In genomic region chr11:75460844-75461742, GRCm38 (mm10) we compare ENCODE assay signal across 8 mouse cellular contexts. TPM values are rescaled to one million over a fixed set of nuclear protein-coding genes. Genes with fewer than 3 reads are reported as not detected.
A peak's percentile ranks its signal among the peaks of the same experiment; 100 is the strongest.
DNase-seq lines count a peak whose midpoint lies in the region; ATAC-seq and TF ChIP-seq lines count a peak whose summit lies in the region.

Tlcd2 (plus strand) TSS chr11:75461715.

- peak; percentile 99 for DNase-seq in CD8-positive naive resting alpha-beta T cell, adult 2 months (ENCODE audit: low read depth in 2 of 2, low spot score in 2 of 2)
- DNase-seq in c-Kit-positive CD71-negative TER-119-negative erythroid progenitor cells, embryonic 14.5 days (ENCODE audit: low read depth), result peak; percentile 99
- peak; percentile 99 for DNase-seq in forebrain, embryonic 10.5 days (ENCODE audit: extremely low spot score, low spot score)
- peak; percentile 99 to 100 for DNase-seq in kidney, postnatal 25 days
- DNase-seq in liver, embryonic 14.5 days (ENCODE audit: low read depth in 3 of 3, low spot score in 3 of 3), result peak; percentile 100
- DNase-seq in neural tube, embryonic 11.5 days (ENCODE audit: low spot score), result peak; percentile 99
- DNase-seq in stomach, postnatal 0 days (ENCODE audit: low spot score), result peak; percentile 100

- H3K36me3 ChIP-seq in forebrain, embryonic 10.5 days (replicated peaks), result peaks cover 15% of the 10 kb centered on the region
- peaks cover 17% of the 10 kb centered on the region for H3K36me3 ChIP-seq in heart, embryonic 15.5 days
- H3K36me3 ChIP-seq in liver, embryonic 14.5 days (replicated peaks; ENCODE audit: control insufficient read depth, insufficient read depth, low read depth), result peaks cover 23% of the 10 kb centered on the region
- H3K36me3 ChIP-seq in neural tube, embryonic 11.5 days (ENCODE audit: control insufficient read depth, insufficient read depth, low read length), result no peaks in the 10 kb centered on the region
- H3K36me3 ChIP-seq in stomach, postnatal 0 days (ENCODE audit: control insufficient read depth, insufficient read depth, low read length), result no peaks in the 10 kb centered on the region

- ATAC-seq in heart, embryonic 15.5 days (replicated peaks; ENCODE audit: insufficient number of reproducible peaks, insufficient read depth, low FRiP score, low read depth), result peak; percentile 90
- peak; percentile 84 for ATAC-seq in liver, embryonic 14.5 days (ENCODE audit: insufficient read depth)
- peak; percentile 93 for ATAC-seq in neural tube, embryonic 11.5 days (ENCODE audit: insufficient read depth, low FRiP score, low TSS enrichment)
- peak; percentile 90 for ATAC-seq in stomach, postnatal 0 days (ENCODE audit: low FRiP score, low TSS enrichment)

- no peak; the same call in 1 of the 2 replicates for TF ChIP-seq CTCF in liver, embryonic 14.5 days (IDR thresholded peaks at IDR 0.05; ENCODE audit: low read depth)
- peak; percentile 43 for TF ChIP-seq CTCF in stomach, postnatal 0 days (IDR thresholded peaks at IDR 0.05; ENCODE audit: low read depth)

- H3K4me1 ChIP-seq in forebrain, embryonic 10.5 days, result peaks cover 39% of the 10 kb centered on the region
- H3K4me1 ChIP-seq in heart, embryonic 15.5 days (replicated peaks), result peaks cover 36% of the 10 kb centered on the region
- peaks cover 39 to 51% of the 10 kb centered on the region in 2 experiments for H3K4me1 ChIP-seq in liver, embryonic 14.5 days (replicated peaks; ENCODE audit: control insufficient read depth in 2 of 2, insufficient read depth in 2 of 2, low read length in 1 of 2)
- peaks cover 23% of the 10 kb centered on the region for H3K4me1 ChIP-seq in neural tube, embryonic 11.5 days (ENCODE audit: control insufficient read depth, insufficient read depth, low read length)
- peaks cover 7% of the 10 kb centered on the region; the same call in 1 of the 2 replicates for H3K4me1 ChIP-seq in stomach, postnatal 0 days (replicated peaks; ENCODE audit: control insufficient read depth, insufficient read depth)

- no peak; the same call in none of the 2 replicates for TF ChIP-seq EP300 in liver, embryonic 14.5 days (IDR thresholded peaks at IDR 0.05; ENCODE audit: low read depth)
- peak; percentile 82 for TF ChIP-seq EP300 in stomach, postnatal 0 days (optimal IDR thresholded peaks at IDR 0.05)

- under 1% methylated on average over 46 of the region's 46 CpGs for WGBS in forebrain, embryonic 10.5 days
- WGBS in heart, embryonic 15.5 days, result under 1% methylated on average over 46 of the region's 46 CpGs
- under 1% methylated on average over 46 of the region's 46 CpGs for WGBS in liver, embryonic 14.5 days (ENCODE audit: insufficient replicate concordance)
- under 1% methylated on average over 46 of the region's 46 CpGs for WGBS in neural tube, embryonic 11.5 days
- under 1% methylated on average over 46 of the region's 46 CpGs for WGBS in stomach, postnatal 0 days

- peak within 1 kb of the TSS; percentile 63 for H3K4me3 ChIP-seq in forebrain, embryonic 10.5 days
- peak within 1 kb of the TSS; percentile 80 for H3K4me3 ChIP-seq in heart, embryonic 15.5 days
- H3K4me3 ChIP-seq in liver, embryonic 14.5 days (ENCODE audit: insufficient read depth in 1 of 2, low read depth in 2 of 2, low read length in 2 of 2), result peak within 1 kb of the TSS; percentile 86 to 92
- peak within 1 kb of the TSS; percentile 73 for H3K4me3 ChIP-seq in neural tube, embryonic 11.5 days (ENCODE audit: low read depth, low read length)
- peak within 1 kb of the TSS; percentile 69 for H3K4me3 ChIP-seq in stomach, postnatal 0 days (ENCODE audit: low read depth, low read length)

- no peaks in the 10 kb centered on the region for H3K27me3 ChIP-seq in forebrain, embryonic 10.5 days (ENCODE audit: poor library complexity, severe bottlenecking)
- H3K27me3 ChIP-seq in heart, embryonic 15.5 days, result no peaks in the 10 kb centered on the region
- H3K27me3 ChIP-seq in liver, embryonic 14.5 days (ENCODE audit: control insufficient read depth, insufficient read depth, low read length), result no peaks in the 10 kb centered on the region
- H3K27me3 ChIP-seq in neural tube, embryonic 11.5 days (ENCODE audit: control insufficient read depth, insufficient read depth, low read length), result no peaks in the 10 kb centered on the region
- no peaks in the 10 kb centered on the region for H3K27me3 ChIP-seq in stomach, postnatal 0 days (ENCODE audit: control insufficient read depth, insufficient read depth, low read length)

- H3K9me3 ChIP-seq in forebrain, embryonic 10.5 days, result no peaks in the 10 kb centered on the region
- no peaks in the 10 kb centered on the region for H3K9me3 ChIP-seq in heart, embryonic 15.5 days (replicated peaks)
- H3K9me3 ChIP-seq in liver, embryonic 14.5 days (ENCODE audit: control insufficient read depth, low read length), result no peaks in the 10 kb centered on the region
- no peaks in the 10 kb centered on the region for H3K9me3 ChIP-seq in neural tube, embryonic 11.5 days (ENCODE audit: control insufficient read depth, low read length)
- no peaks in the 10 kb centered on the region for H3K9me3 ChIP-seq in stomach, postnatal 0 days (ENCODE audit: control insufficient read depth, low read length)

- H3K27ac ChIP-seq in forebrain, embryonic 10.5 days, result peak within 1 kb of the TSS; percentile 92
- peak within 1 kb of the TSS; percentile 96 for H3K27ac ChIP-seq in heart, embryonic 15.5 days
- peak within 1 kb of the TSS; percentile 99 for H3K27ac ChIP-seq in liver, embryonic 14.5 days
- H3K27ac ChIP-seq in neural tube, embryonic 11.5 days (ENCODE audit: low read depth, low read length), result peak within 1 kb of the TSS; percentile 62; the same call in 1 of the 2 replicates
- peak within 1 kb of the TSS; percentile 97 for H3K27ac ChIP-seq in stomach, postnatal 0 days (replicated peaks)

- H3K9ac ChIP-seq in heart, embryonic 15.5 days, result peak within 1 kb of the TSS; percentile 81
- H3K9ac ChIP-seq in liver, embryonic 14.5 days (replicated peaks), result peak within 1 kb of the TSS; percentile 85
- H3K9ac ChIP-seq in neural tube, embryonic 11.5 days (ENCODE audit: low read length), result peak within 1 kb of the TSS; percentile 54
- peak within 1 kb of the TSS; percentile 76 for H3K9ac ChIP-seq in stomach, postnatal 0 days (ENCODE audit: low read length)

- H3K4me2 ChIP-seq in heart, embryonic 15.5 days, result peak within 1 kb of the TSS; percentile 82
- H3K4me2 ChIP-seq in liver, embryonic 14.5 days (ENCODE audit: low read depth), result peak within 1 kb of the TSS; percentile 100
- peak within 1 kb of the TSS; percentile 92 for H3K4me2 ChIP-seq in neural tube, embryonic 11.5 days (ENCODE audit: low read depth)
- peak within 1 kb of the TSS; percentile 95 for H3K4me2 ChIP-seq in stomach, postnatal 0 days (replicated peaks; ENCODE audit: low read depth)

RNA-seq across cellular contexts. Expression of gene Tlcd2, which starts in this region (rescaled TPM):
- polyA plus RNA-seq in forebrain, embryonic 10.5 days (2016; fragmentation: Nextera tagmentation; extraction: Ambion mirVana), result 8.5 and 9.7 TPM in 2 replicates
- 7.9 and 13.4 TPM in 2 replicates for polyA plus RNA-seq in heart, embryonic 15.5 days (2015; fragmentation: Nextera tagmentation; extraction: Ambion mirVana)
- 7.3 and 8.2 TPM in 2 replicates for polyA plus RNA-seq in liver, embryonic 14.5 days (2012; rRNA removed)
- polyA plus RNA-seq in liver, embryonic 14.5 days (2014; fragmentation: Nextera tagmentation; extraction: Ambion mirVana), result 11.9 and 13.0 TPM in 2 replicates
- 8.7 and 11.0 TPM in 2 replicates for polyA plus RNA-seq in neural tube, embryonic 11.5 days (2014; fragmentation: Nextera tagmentation; extraction: Ambion mirVana)
- 16.0 and 17.2 TPM in 2 replicates for polyA plus RNA-seq in stomach, postnatal 0 days (2015; fragmentation: Nextera tagmentation; extraction: Ambion mirVana)

Comparison
In these comparisons a context has a peak if more than half of its experiments do, and no peak if none do; other contexts are left out.
1. Peak in every context shown above with its lines: DNase-seq, ATAC-seq, H3K4me3 ChIP-seq and H3K27ac ChIP-seq.